Mouse (Mus musculus): Measurements from ENCODE around the gene Ttc9b. TPM values are rescaled to one million over a fixed set of nuclear protein-coding genes. Genes with fewer than 3 reads are reported as not detected.

The Ttc9b gene
- 0.07 TPM in 1 of 2 replicates, not detected in the other for polyA plus RNA-seq (2015; fragmentation: Nextera tagmentation; extraction: Ambion mirVana)

GRCm38 (mm10) chr7:27653681-27654437 lies at the start of gene Ttc9b:
Gene Ttc9b, plus strand, starts transcription at chr7:27653915.

GRCm38 (mm10) chr7:27674522-27675221 lies 21.0 kb downstream of the Ttc9b start, which contains the start of gene Map3k10:
Gene Map3k10, minus strand, starts transcription at chr7:27674598.

DNA sequence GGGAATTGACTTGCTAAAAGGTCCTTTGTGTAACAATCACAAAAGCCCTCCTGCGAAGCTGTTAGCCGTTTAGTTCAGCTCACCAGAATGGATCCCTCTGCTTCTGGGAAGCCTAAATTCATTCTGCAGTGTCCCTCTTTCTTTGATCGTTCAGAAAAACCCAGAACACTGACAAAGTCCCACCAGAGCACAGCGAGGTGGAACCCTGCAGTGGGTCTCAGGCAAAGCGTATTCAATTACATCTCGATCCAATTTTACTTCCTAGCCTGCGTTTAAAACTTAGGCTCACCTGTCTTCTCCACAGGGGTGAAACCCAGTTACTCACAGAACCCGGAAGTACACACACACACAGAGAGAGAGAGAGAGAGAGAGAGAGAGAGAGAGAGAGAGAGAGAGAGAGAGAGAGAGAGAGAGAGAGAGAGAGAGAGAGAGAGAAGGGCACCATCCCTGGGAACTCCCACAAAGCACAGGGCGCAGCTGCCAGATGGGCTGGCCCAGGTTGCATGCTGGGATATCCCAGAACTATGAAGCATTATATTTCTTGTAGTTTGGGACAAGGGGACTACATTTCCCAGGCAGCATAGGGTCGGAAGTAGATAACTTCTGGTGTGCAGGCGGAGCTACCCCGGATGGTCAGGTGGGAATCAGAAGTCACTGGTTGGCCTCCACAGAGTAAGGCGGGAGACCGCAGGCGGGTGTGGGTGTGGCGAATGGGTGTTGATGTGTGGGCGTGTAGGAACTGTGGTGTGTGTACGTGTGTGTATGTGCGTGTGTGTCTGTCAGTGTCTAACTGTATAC lies 35.3 kb downstream of the Ttc9b start, which contains the start of gene Zfp607b:
Gene Zfp607b, plus strand, starts transcription at position 526 of the 798 bp plus-strand sequence.

Other genes with a start within 250 kb of the Ttc9b start
- gene Sptbn4, start 206.2 kb upstream of the Ttc9b start, polyA plus RNA-seq (2015; fragmentation: Nextera tagmentation; extraction: Ambion mirVana): 0.12 and 0.18 TPM in 2 replicates
- gene Blvrb, start 205.9 kb upstream of the Ttc9b start, polyA plus RNA-seq (2015; fragmentation: Nextera tagmentation; extraction: Ambion mirVana): 30.3 and 46.4 TPM in 2 replicates
- gene Sertad3, start 180.1 kb upstream of the Ttc9b start, polyA plus RNA-seq (2015; fragmentation: Nextera tagmentation; extraction: Ambion mirVana): 20.3 and 21.0 TPM in 2 replicates
- 27.1 and 31.3 TPM in 2 replicates for gene Sertad1, start 167.0 kb upstream of the Ttc9b start, polyA plus RNA-seq (2015; fragmentation: Nextera tagmentation; extraction: Ambion mirVana)
- gene Prx, start 154.6 kb upstream of the Ttc9b start, polyA plus RNA-seq (2015; fragmentation: Nextera tagmentation; extraction: Ambion mirVana): 9.2 and 10.2 TPM in 2 replicates
- 1.0 and 1.1 TPM in 2 replicates for gene Hipk4, start 130.6 kb upstream of the Ttc9b start, polyA plus RNA-seq (2015; fragmentation: Nextera tagmentation; extraction: Ambion mirVana)
- gene Pld3, start 100.7 kb upstream of the Ttc9b start, polyA plus RNA-seq (2015; fragmentation: Nextera tagmentation; extraction: Ambion mirVana): 54.0 and 62.4 TPM in 2 replicates
- gene 2310022A10Rik, start 100.7 kb upstream of the Ttc9b start, polyA plus RNA-seq (2015; fragmentation: Nextera tagmentation; extraction: Ambion mirVana): 96.5 and 111 TPM in 2 replicates
- gene Akt2, start 62.4 kb upstream of the Ttc9b start, polyA plus RNA-seq (2015; fragmentation: Nextera tagmentation; extraction: Ambion mirVana): 116 and 131 TPM in 2 replicates
- gene Map3k10, start 20.7 kb downstream of the Ttc9b start, polyA plus RNA-seq (2015; fragmentation: Nextera tagmentation; extraction: Ambion mirVana): 2.8 and 5.1 TPM in 2 replicates
- gene Zfp607b, start 35.4 kb downstream of the Ttc9b start, polyA plus RNA-seq (2015; fragmentation: Nextera tagmentation; extraction: Ambion mirVana): 2.4 and 2.8 TPM in 2 replicates
- 8.7 and 10.3 TPM in 2 replicates for gene Zfp60, start 77.5 kb downstream of the Ttc9b start, polyA plus RNA-seq (2015; fragmentation: Nextera tagmentation; extraction: Ambion mirVana)
- gene Zfp626, start 153.3 kb downstream of the Ttc9b start, polyA plus RNA-seq (2015; fragmentation: Nextera tagmentation; extraction: Ambion mirVana): 0.87 and 0.96 TPM in 2 replicates
- 2.7 and 2.9 TPM in 2 replicates for gene Zfp59, start 184.7 kb downstream of the Ttc9b start, polyA plus RNA-seq (2015; fragmentation: Nextera tagmentation; extraction: Ambion mirVana)
- gene Zfp607a, start 203.6 kb downstream of the Ttc9b start, polyA plus RNA-seq (2015; fragmentation: Nextera tagmentation; extraction: Ambion mirVana): 1.8 TPM in 2 replicates